Mouse (Mus musculus) embryo, embryonic 11.5 days (tissue): Measurements from ENCODE around the gene Rpl36.
A peak's percentile ranks its signal among the peaks of the same experiment; 100 is the strongest.
"Not testable (repeated sequence)": the region's sequence is repeated elsewhere in the genome, so short reads cannot be mapped to it uniquely, and the experiment has no call there.

ENCODE experiments used
- DNase-seq: peaks from one replicate; pipeline ENCODE4 v3.0.0-alpha.2; 2012; ENCODE audit warnings: low read depth, low spot score

Rpl36 gene

GRCm38 (mm10) chr17:56608699-56609098, 4.5 kb upstream of the Rpl36 start:
- no peak for DNase-seq

- peak; percentile 88 for DNase-seq
These were observed 3.6 kb upstream of the Rpl36 start, which contains the start of gene 2410015M20Rik for GRCm38 (mm10) chr17:56609452-56610171. 2410015M20Rik (minus strand) TSS chr17:56609771.

- no peak for DNase-seq
These were observed 1.9 kb upstream of the Rpl36 start for GRCm38 (mm10) chr17:56611323-56611722.

GRCm38 (mm10) chr17:56611861-56612564, 1.2 kb upstream of the Rpl36 start:
- DNase-seq = no peak

GRCm38 (mm10) chr17:56612565-56612939, 664 bp upstream of the Rpl36 start:
- DNase-seq = not testable (repeated sequence)

GRCm38 (mm10) chr17:56613893-56614292, 677 bp downstream of the Rpl36 start:
- DNase-seq = not testable (repeated sequence)

- no peak for DNase-seq
These were observed 1.3 kb downstream of the Rpl36 start for GRCm38 (mm10) chr17:56614391-56615135.

GRCm38 (mm10) chr17:56615136-56615784, 2.0 kb downstream of the Rpl36 start:
- no peak for DNase-seq

GRCm38 (mm10) chr17:56615792-56616191, 2.6 kb downstream of the Rpl36 start:
- DNase-seq = no peak

- no peak for DNase-seq
These were observed 3.5 kb downstream of the Rpl36 start for GRCm38 (mm10) chr17:56616725-56617124.

GRCm38 (mm10) chr17:56617628-56618027, 4.4 kb downstream of the Rpl36 start:
- no peak for DNase-seq

- no peak for DNase-seq
These were observed 12.3 kb downstream of the Rpl36 start for GRCm38 (mm10) chr17:56625495-56625894.

GRCm38 (mm10) chr17:56626260-56626659, 13.0 kb downstream of the Rpl36 start:
- DNase-seq = no peak

GRCm38 (mm10) chr17:56626754-56627470, 13.7 kb downstream of the Rpl36 start, which contains the start of gene Lonp1:
Lonp1 (minus strand) TSS chr17:56626887.
- DNase-seq = peak; percentile 99

- DNase-seq = no peak
These were observed 14.5 kb downstream of the Rpl36 start, which contains the start of gene Catsperd for GRCm38 (mm10) chr17:56627530-56628277. Catsperd (plus strand) TSS chr17:56628143.

- not testable (repeated sequence) for DNase-seq
These were observed 16.9 kb downstream of the Rpl36 start for GRCm38 (mm10) chr17:56629800-56630781.

GRCm38 (mm10) chr17:56631807-56632206, 18.6 kb downstream of the Rpl36 start:
- DNase-seq = no peak

GRCm38 (mm10) chr17:56634023-56634422, 20.8 kb downstream of the Rpl36 start:
- DNase-seq = no peak

- no peak for DNase-seq
These were observed 30.0 kb downstream of the Rpl36 start for GRCm38 (mm10) chr17:56643237-56643636.
